Mouse (Mus musculus) liver, adult 2 months (tissue): ENCODE measurements at regions not wholly inside any gene's neighbourhood (a gene's known extent, or its start where the extent isn't known, plus 50 kb on each side); places are given as distances from the start of the nearest gene placed in this dataset.

ENCODE experiments used
- CTCF ChIP-seq: fragments of 200-500 bp; IDR thresholded peaks from 2 replicates; pipeline ENCODE4 v1.5.1; 2011; ENCODE audit warnings: low read depth, low read length, control low read depth
- POLR2A ChIP-seq: fragments of 200-500 bp; IDR thresholded peaks from 2 replicates; pipeline ENCODE4 v1.6.1; 2011; ENCODE audit warnings: low read length, control low read depth; ENCODE audit not compliant: insufficient read depth; ENCODE audit errors: extremely low read depth

- TF ChIP-seq POLR2A (no peak), CTCF (no peak)
Measured at GRCm38 (mm10) chr13:99042086-99042485, 57.7 kb upstream of the 1700024P04Rik start.
